Mouse (Mus musculus) layer of hippocampus, adult 9-10 months (tissue): ENCODE results near the gene Gsg1.

Source experiments
- DNase-seq: peaks from one replicate; pipeline ENCODE4 v3.0.0; 2022; ENCODE audit warnings: low spot score

Gsg1 gene

GRCm38 (mm10) chr6:135204869-135205268 is 49.3 kb downstream of the Gsg1 start:
- DNase-seq, result no peak

DNA sequence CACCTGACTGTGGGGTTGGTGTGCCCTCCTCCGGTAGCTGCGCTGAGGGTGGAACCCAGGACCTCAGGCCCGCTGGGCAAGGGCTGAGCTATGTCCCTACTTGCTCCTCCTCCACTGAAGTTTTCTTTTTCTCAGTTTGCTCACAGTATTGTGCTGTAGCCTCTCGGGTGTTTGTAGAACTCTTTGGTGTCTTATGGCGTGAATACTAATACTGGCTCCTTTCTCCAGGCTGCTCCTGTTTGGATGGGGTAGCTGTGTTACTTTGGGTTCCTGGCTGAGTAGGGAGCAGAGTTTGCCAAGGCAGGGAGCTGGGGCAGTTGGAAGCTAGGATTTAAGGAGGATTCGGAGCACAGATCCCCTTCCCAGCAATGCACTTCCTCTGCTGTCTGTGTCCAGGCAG is 50.4 kb downstream of the Gsg1 start:
- no peak for DNase-seq

DNA sequence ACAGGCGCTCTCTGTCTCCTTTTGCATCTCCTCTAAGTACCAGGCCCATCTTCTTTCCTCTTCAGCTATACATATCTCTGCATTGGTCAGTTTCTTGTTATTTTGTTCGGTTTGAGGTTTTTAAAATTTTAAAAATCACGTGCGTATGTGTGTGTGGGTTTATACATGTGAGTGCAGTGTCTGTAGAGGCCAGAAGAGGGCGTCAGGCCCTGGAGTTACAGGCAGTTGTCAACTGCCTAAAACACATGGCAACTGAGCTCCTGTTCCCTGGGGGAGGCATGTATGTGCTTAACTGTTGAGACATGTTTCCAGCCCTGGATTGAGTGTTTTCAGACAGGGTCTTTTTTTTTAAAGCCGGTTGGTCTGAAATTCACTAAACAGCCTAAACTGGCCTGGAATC is 51.5 kb downstream of the Gsg1 start:
- DNase-seq, result no peak

GRCm38 (mm10) chr6:135200122-135200957 is 53.8 kb downstream of the Gsg1 start:
- DNase-seq, result no peak

GRCm38 (mm10) chr6:135198726-135199125 is 55.4 kb downstream of the Gsg1 start:
- DNase-seq, result no peak

GRCm38 (mm10) chr6:135197921-135198532 is 56.1 kb downstream of the Gsg1 start, which contains the start of the genes Fam234b and Hebp1:
Gene Fam234b (plus strand): TSS chr6:135197977.
Gene Hebp1 (minus strand): TSS chr6:135198022.
- DNase-seq, result peak; percentile 50

DNA sequence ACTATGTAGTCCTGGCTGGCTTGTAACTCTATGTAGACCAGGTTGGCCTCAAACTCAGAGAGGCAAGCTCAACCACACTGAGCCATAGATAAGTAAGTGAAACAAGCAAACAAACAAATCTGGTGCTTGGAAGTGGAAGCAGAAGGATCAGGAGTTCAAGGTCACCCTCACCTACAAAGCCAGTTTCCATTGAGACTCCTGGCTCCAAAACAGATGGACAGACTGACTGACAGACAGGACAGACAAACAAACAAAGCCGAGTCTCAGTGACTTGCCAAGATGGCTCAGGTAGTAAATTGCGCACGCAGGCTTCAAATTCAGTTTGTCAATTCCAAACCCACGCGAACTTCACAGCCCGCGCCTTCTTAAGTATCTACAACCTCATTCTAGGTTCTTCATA is 56.7 kb downstream of the Gsg1 start:
- DNase-seq, result no peak

- no peak for DNase-seq
These were observed 57.4 kb downstream of the Gsg1 start for GRCm38 (mm10) chr6:135196707-135197106.

DNA sequence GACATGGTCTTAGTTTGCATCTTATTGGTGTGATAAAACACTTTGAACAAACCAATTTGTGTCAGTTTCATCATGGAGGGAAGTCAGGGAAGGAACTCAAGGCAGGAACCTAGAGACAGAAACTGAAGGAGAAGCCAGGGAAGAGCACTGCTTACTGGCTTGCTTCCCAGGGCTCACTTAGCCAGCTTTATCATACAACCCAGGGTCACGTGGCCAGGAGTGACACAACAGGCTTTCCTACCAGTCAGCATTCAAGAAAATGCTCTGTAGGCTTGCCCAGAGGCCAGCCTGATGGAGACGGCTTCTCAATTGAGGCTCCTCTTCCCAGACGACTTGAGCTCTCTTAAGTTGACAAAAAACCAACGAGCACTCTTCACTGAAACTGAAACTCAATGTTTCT is 59.2 kb downstream of the Gsg1 start:
- no peak for DNase-seq

GRCm38 (mm10) chr6:135193733-135194132 is 60.4 kb downstream of the Gsg1 start:
- DNase-seq, result no peak

DNA sequence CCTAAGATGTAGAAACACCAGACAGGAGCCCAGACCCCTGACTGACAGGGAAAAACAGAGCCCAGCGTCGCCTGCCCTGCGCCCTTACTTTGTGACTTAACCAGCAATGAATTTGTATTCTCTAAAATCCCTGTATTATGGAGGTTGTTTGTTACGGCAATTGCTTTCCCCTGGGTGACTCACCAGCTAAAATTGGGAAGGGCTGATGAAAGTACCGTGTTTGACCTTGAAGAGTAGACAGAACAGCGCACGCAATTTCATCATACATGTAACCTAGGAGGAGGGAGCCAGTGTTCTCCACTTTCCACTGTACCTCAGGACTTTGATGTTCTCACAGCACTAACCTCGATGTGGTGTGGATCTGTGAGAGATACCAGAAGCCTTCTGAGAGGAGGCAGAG is 61.2 kb downstream of the Gsg1 start:
- DNase-seq, result no peak

DNA sequence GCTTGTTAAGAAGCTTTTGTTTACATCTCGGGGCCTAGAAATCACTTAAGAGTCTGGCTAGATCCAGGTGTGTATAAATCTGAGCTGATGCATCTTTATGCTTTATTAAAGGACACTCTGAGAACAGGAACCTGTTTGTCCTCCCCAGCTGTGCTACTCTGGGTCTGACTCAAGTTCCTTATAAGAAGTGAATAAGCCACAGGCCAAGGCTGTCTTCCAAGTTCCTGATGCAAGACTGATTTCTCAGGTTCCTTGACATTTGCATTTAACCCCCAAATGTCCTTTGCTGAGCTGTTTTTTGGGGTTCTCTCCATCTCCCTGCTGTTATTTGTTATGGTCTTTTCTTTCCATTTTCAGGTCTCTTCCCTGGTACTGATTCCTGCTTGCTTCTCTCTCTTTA is 62.2 kb downstream of the Gsg1 start:
- DNase-seq, result no peak

DNA sequence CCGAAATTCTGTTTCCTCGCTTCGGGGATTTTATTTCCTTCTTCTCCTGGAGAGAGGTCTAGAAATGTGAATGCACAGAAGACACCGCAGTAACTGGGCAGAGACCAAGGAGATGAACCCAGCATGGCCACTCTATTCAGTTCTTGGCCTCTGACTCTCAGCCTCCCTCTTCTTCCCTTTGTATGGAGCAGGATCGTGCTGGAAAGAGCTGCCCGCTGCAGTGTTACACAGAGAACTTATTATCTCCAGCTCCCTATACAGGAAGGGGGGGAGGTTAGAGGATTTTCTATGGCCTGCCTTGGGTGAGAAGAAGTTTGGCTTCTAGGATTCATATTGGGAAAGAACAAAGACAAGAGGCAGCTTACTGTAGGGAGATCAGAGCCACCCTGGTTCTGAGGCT is 64.0 kb downstream of the Gsg1 start:
- no peak for DNase-seq

GRCm38 (mm10) chr6:135188629-135189028 is 65.5 kb downstream of the Gsg1 start:
- DNase-seq, result no peak
